Mouse (Mus musculus): Measurements from ENCODE around the gene Agtpbp1.

- TF ChIP-seq CTCF (IDR thresholded peaks at IDR 0.05 in 2 of 3, conservative IDR thresholded peaks at IDR 0.05 in 1 of 3; ENCODE audit: control insufficient read depth in 1 of 3, insufficient read depth in 1 of 3, low read depth in 2 of 3, low read length in 3 of 3, poor library complexity in 1 of 3, severe bottlenecking in 1 of 3): no peak
- no peak for TF ChIP-seq EP300 (IDR thresholded peaks at IDR 0.05; ENCODE audit: low read depth in 1 of 2, low read length in 2 of 2)
- no peak for TF ChIP-seq NELFE (IDR thresholded peaks at IDR 0.05; ENCODE audit: low read depth, low read length)
- TF ChIP-seq UBTF (IDR thresholded peaks at IDR 0.05; ENCODE audit: borderline replicate concordance, insufficient read depth, low read depth, low read length): no peak
- TF ChIP-seq USF2 (IDR thresholded peaks at IDR 0.05; ENCODE audit: borderline replicate concordance in 1 of 2, insufficient read depth in 1 of 2, low read depth in 1 of 2, low read length in 2 of 2): no peak
- TF ChIP-seq SIN3A (IDR thresholded peaks at IDR 0.05; ENCODE audit: low read length): no peak
- TF ChIP-seq POLR2A (IDR thresholded peaks at IDR 0.05; ENCODE audit: control insufficient read depth in 1 of 2, insufficient read depth in 1 of 2, low read depth in 1 of 2, low read length in 2 of 2, poor library complexity in 1 of 2): no peak
- TF ChIP-seq E2F4 (IDR thresholded peaks at IDR 0.05; ENCODE audit: borderline replicate concordance, low read depth, low read length): no peak
- no peak for TF ChIP-seq MEF2A (IDR thresholded peaks at IDR 0.05; ENCODE audit: extremely low read depth, insufficient replicate concordance, low read depth, low read length, poor library complexity, severe bottlenecking)
- TF ChIP-seq SMC3 (IDR thresholded peaks at IDR 0.05; ENCODE audit: low read depth, low read length): no peak
- TF ChIP-seq MAX (IDR thresholded peaks at IDR 0.05; ENCODE audit: low read length): no peak
Measured at GRCm38 (mm10) chr13:59402026-59402775, 182.8 kb downstream of the Agtpbp1 start.
